Mouse (Mus musculus): ENCODE results near the gene Bik. TPM values are rescaled to one million over a fixed set of nuclear protein-coding genes. Genes with fewer than 3 reads are reported as not detected.

Gene Bik
- polyA plus RNA-seq, 1 experiment = 0.91 TPM

GRCm38 (mm10) chr15:83593702-83594512 is 67.2 kb downstream of the Bik start:
- Histone ChIP-seq H3K27me3 (ENCODE audit: control insufficient read depth, insufficient read depth, insufficient read length) (no peaks in the 10 kb centered on the region), H3K36me3 (ENCODE audit: control insufficient read depth, insufficient read depth) (peaks cover 24% of the 10 kb centered on the region), H3K4me3 (ENCODE audit: insufficient read depth, poor library complexity, severe bottlenecking) (peak overlapping the region; percentile 95), H3ac (ENCODE audit: control insufficient read depth, insufficient read length, low read depth) (peak overlapping the region; percentile 84), H3K79me3 (ENCODE audit: low read depth) (peaks cover 53% of the 10 kb centered on the region), H3K79me2 (ENCODE audit: control insufficient read depth, insufficient read depth) (peaks cover 61% of the 10 kb centered on the region)
- TF ChIP-seq FOSL1 (IDR thresholded peaks at IDR 0.05; ENCODE audit: insufficient read depth, low read length, poor library complexity, severe bottlenecking) (no peak), CTCF (IDR thresholded peaks at IDR 0.05; ENCODE audit: control insufficient read depth, insufficient read depth, insufficient read length) (no peak), USF1 (IDR thresholded peaks at IDR 0.05; ENCODE audit: low read depth) (peak; percentile 80)

Small RNA genes within 50 kb of the gene (microRNA-seq; reads per million reads assigned to microRNA genes)
- not detected for gene Gm24575 (ENCODE audit: borderline microRNAs expressed)

Other genes with a start within 250 kb of the Bik start
- 39.6 TPM for gene Arfgap3, start 176.6 kb upstream of the Bik start, polyA plus RNA-seq (2012; fragmentation: generic; extraction: Trizol)
- 101 TPM for gene Pacsin2, start 62.3 kb upstream of the Bik start, polyA plus RNA-seq (2012; fragmentation: generic; extraction: Trizol)
- gene Ttll1, start 16.0 kb upstream of the Bik start, polyA plus RNA-seq (2012; fragmentation: generic; extraction: Trizol) = 28.5 TPM
- gene Tspo, start 36.7 kb downstream of the Bik start, polyA plus RNA-seq (2012; fragmentation: generic; extraction: Trizol) = 693 TPM
- 42.4 TPM for gene Mcat, start 36.9 kb downstream of the Bik start, polyA plus RNA-seq (2012; fragmentation: generic; extraction: Trizol)
- gene Ttll12, start 68.3 kb downstream of the Bik start, polyA plus RNA-seq (2012; fragmentation: generic; extraction: Trizol) = 84.8 TPM
- gene Scube1, start 198.2 kb downstream of the Bik start, polyA plus RNA-seq (2012; fragmentation: generic; extraction: Trizol) = not detected

Data from C2C12 (cell line).